Mouse (Mus musculus) cerebellum, adult 2 months (tissue): ENCODE measurements around the gene S100a2.

ENCODE experiments used
- CTCF ChIP-seq: fragments of 200-500 bp; IDR thresholded peaks from 2 replicates; pipeline ENCODE4 v1.5.1; 2011; ENCODE audit warnings: low read depth, mild to moderate bottlenecking, control low read depth, low read length, moderate library complexity, borderline replicate concordance; ENCODE audit not compliant: insufficient read depth
- POLR2A ChIP-seq: fragments of 200-500 bp; IDR thresholded peaks from 2 replicates; pipeline ENCODE4 v1.6.1; 2011; ENCODE audit warnings: low read length, control low read depth, borderline replicate concordance; ENCODE audit not compliant: insufficient read depth

- TF ChIP-seq CTCF (no peak), POLR2A (no peak)
Measured at GRCm38 (mm10) chr3:90582156-90582555, 7.9 kb upstream of the S100a2 start.
